Mouse (Mus musculus): Measurements from ENCODE around the gene Gm7970.
"Not testable (repeated sequence)": the region's sequence is repeated elsewhere in the genome, so short reads cannot be mapped to it uniquely, and the experiment has no call there.

Gm7970 gene

DNA sequence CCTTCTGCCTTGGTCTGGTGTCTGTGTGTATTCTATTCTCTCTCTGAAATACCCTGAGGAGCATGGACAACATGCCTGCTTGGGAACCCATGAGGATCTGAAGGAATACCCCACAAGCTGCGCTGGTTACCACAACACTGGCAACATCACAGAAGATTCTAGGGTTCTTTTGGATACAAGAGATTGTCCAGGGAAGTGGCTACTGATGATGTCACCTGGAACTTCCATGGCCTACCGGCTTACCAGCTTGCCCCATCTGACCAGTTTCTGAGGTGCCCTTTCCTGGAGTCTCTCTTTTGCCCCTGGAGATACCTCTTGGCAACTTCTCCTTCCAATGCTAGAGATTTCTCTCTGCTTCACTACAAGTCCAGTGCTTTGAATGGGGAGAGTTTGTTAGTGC, at the start of gene Gm7970:
TSS of gene Gm7970 (minus strand) at position 101 of the 400 bp plus-strand sequence.
- not testable (repeated sequence) for TF ChIP-seq GATA4 (IDR thresholded peaks at IDR 0.05; ENCODE audit: insufficient replicate concordance, low read length)

- TF ChIP-seq GATA4 (IDR thresholded peaks at IDR 0.05; ENCODE audit: insufficient replicate concordance, low read length): not testable (repeated sequence)
Measured at GRCm38 (mm10) chr14:41572911-41573310, 17.5 kb upstream of the Gm7970 start, which contains the start of gene 1700049E17Rik2. 1700049E17Rik2 (plus strand) TSS chr14:41573211.

Data from liver, adult (tissue).